Mouse (Mus musculus) fibroblast of lung, adult 2 months (primary cell): ENCODE data around the gene Tk1.
"Not testable (repeated sequence)": the region's sequence is repeated elsewhere in the genome, so short reads cannot be mapped to it uniquely, and the experiment has no call there.

Experiments used
- DNase-seq: peaks from one replicate; pipeline ENCODE4 v3.0.0-alpha.2; 2011; ENCODE audit warnings: low read depth

The Tk1 gene

GRCm38 (mm10) chr11:117822728-117823241 is 3.1 kb downstream of the Tk1 start:
- DNase-seq = no peak

GRCm38 (mm10) chr11:117821868-117822267 is 4.0 kb downstream of the Tk1 start:
- DNase-seq = no peak

GRCm38 (mm10) chr11:117820173-117820572 is 5.7 kb downstream of the Tk1 start:
- DNase-seq = no peak

- DNase-seq = no peak
Measured at GRCm38 (mm10) chr11:117819095-117819494, 6.8 kb downstream of the Tk1 start.

- DNase-seq = no peak
Measured at GRCm38 (mm10) chr11:117816389-117816996, 9.4 kb downstream of the Tk1 start.

- not testable (repeated sequence) for DNase-seq
Measured at GRCm38 (mm10) chr11:117815850-117816249, 10.0 kb downstream of the Tk1 start.

- DNase-seq = no peak
Measured at GRCm38 (mm10) chr11:117814704-117815366, 11.1 kb downstream of the Tk1 start.

- DNase-seq = no peak
Measured at GRCm38 (mm10) chr11:117813867-117814266, 12.0 kb downstream of the Tk1 start.

GRCm38 (mm10) chr11:117810401-117811046 is 15.4 kb downstream of the Tk1 start:
- peak; percentile 62 for DNase-seq

GRCm38 (mm10) chr11:117809407-117810311 is 16.2 kb downstream of the Tk1 start, which contains the start of the genes Gm20708 and Syngr2:
TSS of gene Gm20708 (plus strand) at chr11:117809668.
TSS of gene Syngr2 (plus strand) at chr11:117809668.
- DNase-seq = no peak

GRCm38 (mm10) chr11:117806781-117807180 is 19.1 kb downstream of the Tk1 start:
- DNase-seq = no peak

- DNase-seq = no peak
Measured at GRCm38 (mm10) chr11:117803166-117803688, 22.7 kb downstream of the Tk1 start.

GRCm38 (mm10) chr11:117801650-117802049 is 24.2 kb downstream of the Tk1 start:
- DNase-seq = no peak

GRCm38 (mm10) chr11:117800038-117800437 is 25.9 kb downstream of the Tk1 start:
- DNase-seq = no peak

- no peak for DNase-seq
Measured at GRCm38 (mm10) chr11:117799174-117799573, 26.7 kb downstream of the Tk1 start.

- DNase-seq = no peak
Measured at GRCm38 (mm10) chr11:117798160-117798541, 27.7 kb downstream of the Tk1 start.

- no peak for DNase-seq
Measured at GRCm38 (mm10) chr11:117797511-117798159, 28.3 kb downstream of the Tk1 start, which contains the start of gene 6030468B19Rik. TSS of gene 6030468B19Rik (plus strand) at chr11:117797660.

- DNase-seq = no peak
Measured at GRCm38 (mm10) chr11:117796954-117797353, 28.9 kb downstream of the Tk1 start.

GRCm38 (mm10) chr11:117794035-117794551 is 31.8 kb downstream of the Tk1 start:
- no peak for DNase-seq

- no peak for DNase-seq
Measured at GRCm38 (mm10) chr11:117792281-117792888, 33.5 kb downstream of the Tk1 start.

- no peak for DNase-seq
Measured at GRCm38 (mm10) chr11:117791441-117791761, 34.5 kb downstream of the Tk1 start.
